Mouse (Mus musculus): ENCODE measurements around the gene Ddx6. TPM values are rescaled to one million over a fixed set of nuclear protein-coding genes. Genes with fewer than 3 reads are reported as not detected.

Ddx6 gene
- polyA plus RNA-seq, 1 experiment, result 60.7 TPM

GRCm38 (mm10) chr9:44587262-44588160, 17.2 kb upstream of the Ddx6 start:
- Histone ChIP-seq H3K4me3 (ENCODE audit: insufficient read depth, low read depth, low read length) (no peak overlapping the region), H3K27ac (replicated peaks; ENCODE audit: low read depth, low read length) (no peak overlapping the region), H3K4me1 (ENCODE audit: control insufficient read depth, insufficient read depth, insufficient read length, low read length) (no peaks in the 10 kb centered on the region)

- Histone ChIP-seq H3K27ac (replicated peaks; ENCODE audit: low read depth, low read length) (no peak overlapping the region), H3K4me3 (ENCODE audit: insufficient read depth, low read depth, low read length) (no peak overlapping the region), H3K4me1 (ENCODE audit: control insufficient read depth, insufficient read depth, insufficient read length, low read length) (no peaks in the 10 kb centered on the region)
Observed at GRCm38 (mm10) chr9:44588605-44589004, 16.1 kb upstream of the Ddx6 start.

GRCm38 (mm10) chr9:44589095-44589494, 15.6 kb upstream of the Ddx6 start:
- H3K4me3 ChIP-seq (ENCODE audit: insufficient read depth, low read depth, low read length), result no peak overlapping the region
- H3K4me1 ChIP-seq (ENCODE audit: control insufficient read depth, insufficient read depth, insufficient read length, low read length), result no peaks in the 10 kb centered on the region
- no peak overlapping the region for H3K27ac ChIP-seq (replicated peaks; ENCODE audit: low read depth, low read length)

- no peak overlapping the region for H3K27ac ChIP-seq (replicated peaks; ENCODE audit: low read depth, low read length)
- no peak overlapping the region for H3K4me3 ChIP-seq (ENCODE audit: insufficient read depth, low read depth, low read length)
- no peaks in the 10 kb centered on the region for H3K4me1 ChIP-seq (ENCODE audit: control insufficient read depth, insufficient read depth, insufficient read length, low read length)
Observed at GRCm38 (mm10) chr9:44590969-44591368, 13.7 kb upstream of the Ddx6 start.

- no peaks in the 10 kb centered on the region for H3K4me1 ChIP-seq (ENCODE audit: control insufficient read depth, insufficient read depth, insufficient read length, low read length)
- no peak overlapping the region for H3K4me3 ChIP-seq (ENCODE audit: insufficient read depth, low read depth, low read length)
- no peak overlapping the region for H3K27ac ChIP-seq (replicated peaks; ENCODE audit: low read depth, low read length)
Observed at GRCm38 (mm10) chr9:44591595-44592188, 13.0 kb upstream of the Ddx6 start.

- Histone ChIP-seq H3K4me1 (ENCODE audit: control insufficient read depth, insufficient read depth, insufficient read length, low read length) (no peaks in the 10 kb centered on the region), H3K4me3 (ENCODE audit: insufficient read depth, low read depth, low read length) (no peak overlapping the region), H3K27ac (replicated peaks; ENCODE audit: low read depth, low read length) (no peak overlapping the region)
Observed at GRCm38 (mm10) chr9:44593221-44593620, 11.5 kb upstream of the Ddx6 start.

- H3K27ac ChIP-seq (replicated peaks; ENCODE audit: low read depth, low read length), result no peak overlapping the region
- no peak overlapping the region for H3K4me3 ChIP-seq (ENCODE audit: insufficient read depth, low read depth, low read length)
- peaks cover under 1% of the 10 kb centered on the region; the same call in 1 of the 2 replicates for H3K4me1 ChIP-seq (ENCODE audit: control insufficient read depth, insufficient read depth, insufficient read length, low read length)
Observed at GRCm38 (mm10) chr9:44593886-44594285, 10.8 kb upstream of the Ddx6 start.

DNA sequence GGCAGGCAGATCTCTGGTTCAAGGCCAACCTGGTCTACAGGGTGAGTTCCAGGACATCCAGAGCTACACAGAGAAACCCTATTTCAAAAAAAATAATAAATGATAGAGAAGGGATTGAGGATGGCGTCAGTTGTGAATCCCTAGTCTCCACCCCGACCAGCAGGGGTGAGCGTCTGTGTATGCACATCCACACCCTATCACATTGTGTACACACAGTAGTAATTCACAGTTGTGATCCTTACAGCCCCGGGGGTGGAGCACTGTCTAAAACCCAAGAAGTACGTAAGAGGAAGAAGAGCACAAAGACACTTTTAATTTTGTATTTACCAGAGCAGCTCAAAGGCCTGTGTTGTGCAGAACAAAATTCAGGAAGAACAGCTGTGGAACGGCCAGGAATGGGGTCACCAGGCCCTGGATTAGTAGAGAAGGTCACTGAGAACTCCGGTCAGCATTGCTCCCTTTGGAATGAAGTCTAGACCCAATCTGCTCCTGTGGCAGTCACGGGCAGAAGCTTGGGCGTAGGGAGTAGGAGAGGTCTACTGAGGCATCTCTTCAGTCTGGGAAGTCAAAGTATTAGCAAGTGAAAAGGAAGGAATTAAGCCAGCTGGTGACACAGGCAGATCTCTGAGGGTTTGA, 9.7 kb upstream of the Ddx6 start:
- Histone ChIP-seq H3K27ac (replicated peaks; ENCODE audit: low read depth, low read length) (no peak overlapping the region), H3K4me1 (ENCODE audit: control insufficient read depth, insufficient read depth, insufficient read length, low read length) (peaks cover 6% of the 10 kb centered on the region; the same call in 1 of the 2 replicates), H3K4me3 (ENCODE audit: insufficient read depth, low read depth, low read length) (no peak overlapping the region)

GRCm38 (mm10) chr9:44595537-44595930, 9.2 kb upstream of the Ddx6 start:
- peaks cover 6% of the 10 kb centered on the region; the same call in 1 of the 2 replicates for H3K4me1 ChIP-seq (ENCODE audit: control insufficient read depth, insufficient read depth, insufficient read length, low read length)
- H3K27ac ChIP-seq (replicated peaks; ENCODE audit: low read depth, low read length), result no peak overlapping the region
- no peak overlapping the region for H3K4me3 ChIP-seq (ENCODE audit: insufficient read depth, low read depth, low read length)

GRCm38 (mm10) chr9:44597742-44598141, 7.0 kb upstream of the Ddx6 start:
- Histone ChIP-seq H3K4me1 (ENCODE audit: control insufficient read depth, insufficient read depth, insufficient read length, low read length) (peaks cover 6% of the 10 kb centered on the region; the same call in 1 of the 2 replicates), H3K27ac (replicated peaks; ENCODE audit: low read depth, low read length) (no peak overlapping the region), H3K4me3 (ENCODE audit: insufficient read depth, low read depth, low read length) (no peak overlapping the region)

GRCm38 (mm10) chr9:44598899-44599495, 5.7 kb upstream of the Ddx6 start:
- no peak overlapping the region for H3K27ac ChIP-seq (replicated peaks; ENCODE audit: low read depth, low read length)
- peaks cover 6% of the 10 kb centered on the region; the same call in 1 of the 2 replicates for H3K4me1 ChIP-seq (ENCODE audit: control insufficient read depth, insufficient read depth, insufficient read length, low read length)
- peak overlapping the region; percentile 5; the same call in 1 of the 2 replicates for H3K4me3 ChIP-seq (ENCODE audit: insufficient read depth, low read depth, low read length)

DNA sequence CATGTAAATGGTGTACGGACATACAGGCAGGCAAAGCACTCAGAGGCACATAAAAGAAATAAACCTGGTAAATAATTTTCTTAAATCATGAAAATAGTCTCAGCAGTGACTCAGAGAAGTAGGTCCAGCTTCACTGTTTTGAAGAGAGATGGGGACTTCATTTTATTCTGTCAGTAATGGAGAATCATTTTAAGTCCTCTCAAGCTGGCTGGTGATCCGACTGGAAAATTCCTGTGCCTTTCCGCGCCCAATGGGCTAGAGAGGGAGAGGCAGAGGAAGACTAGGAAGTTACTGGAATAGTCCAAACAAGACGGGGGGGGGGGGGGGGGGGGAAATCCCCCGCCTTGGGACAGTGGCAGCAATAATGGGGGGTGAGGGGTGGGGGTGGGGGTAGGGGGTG, 5.1 kb upstream of the Ddx6 start:
- Histone ChIP-seq H3K27ac (replicated peaks; ENCODE audit: low read depth, low read length) (no peak overlapping the region), H3K4me1 (ENCODE audit: control insufficient read depth, insufficient read depth, insufficient read length, low read length) (peaks cover 6% of the 10 kb centered on the region; the same call in 1 of the 2 replicates), H3K4me3 (ENCODE audit: insufficient read depth, low read depth, low read length) (no peak overlapping the region)

DNA sequence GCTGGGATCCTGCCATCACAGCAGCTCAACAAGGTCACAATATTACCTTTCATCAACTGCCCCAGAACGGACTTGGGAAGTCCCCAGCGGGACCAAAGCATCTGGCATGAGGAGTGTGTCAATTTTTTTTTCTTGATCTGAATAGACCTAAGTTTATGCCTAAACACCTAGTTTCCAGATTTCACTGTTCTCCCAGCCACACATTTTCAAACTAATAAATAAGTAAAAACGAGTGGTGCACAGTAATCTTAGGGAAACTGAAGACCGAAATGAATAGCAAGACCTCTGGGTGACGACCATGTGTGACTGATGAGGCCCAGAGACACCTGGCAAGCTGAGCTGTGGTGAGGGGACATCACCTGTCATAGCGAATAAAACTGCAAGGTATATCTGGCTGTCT, 3.9 kb upstream of the Ddx6 start:
- Histone ChIP-seq H3K27ac (replicated peaks; ENCODE audit: low read depth, low read length) (no peak overlapping the region), H3K4me1 (ENCODE audit: control insufficient read depth, insufficient read depth, insufficient read length, low read length) (peaks cover 6% of the 10 kb centered on the region; the same call in 1 of the 2 replicates), H3K4me3 (ENCODE audit: insufficient read depth, low read depth, low read length) (no peak overlapping the region)

- Histone ChIP-seq H3K4me3 (ENCODE audit: insufficient read depth, low read depth, low read length) (0 out of 2 replicates have a peak overlapping the region, but pooled peaks have one; percentile 93), H3K27ac (replicated peaks; ENCODE audit: low read depth, low read length) (0 out of 2 replicates have a peak overlapping the region, but pooled peaks have one; percentile 1), H3K4me1 (ENCODE audit: control insufficient read depth, insufficient read depth, insufficient read length, low read length) (peaks cover 9% of the 10 kb centered on the region)
Observed at GRCm38 (mm10) chr9:44602766-44603165, 1.9 kb upstream of the Ddx6 start.
